Mouse (Mus musculus) spleen, postnatal 10 days (tissue): Measurements from ENCODE around the gene Acsf3.

ENCODE experiments used
- DNase-seq, 2 experiments: peaks; one replicate each; pipeline ENCODE4 v3.0.0; 2021 to 2022; ENCODE audit warnings: low spot score in 2 of 2

The Acsf3 gene

DNA sequence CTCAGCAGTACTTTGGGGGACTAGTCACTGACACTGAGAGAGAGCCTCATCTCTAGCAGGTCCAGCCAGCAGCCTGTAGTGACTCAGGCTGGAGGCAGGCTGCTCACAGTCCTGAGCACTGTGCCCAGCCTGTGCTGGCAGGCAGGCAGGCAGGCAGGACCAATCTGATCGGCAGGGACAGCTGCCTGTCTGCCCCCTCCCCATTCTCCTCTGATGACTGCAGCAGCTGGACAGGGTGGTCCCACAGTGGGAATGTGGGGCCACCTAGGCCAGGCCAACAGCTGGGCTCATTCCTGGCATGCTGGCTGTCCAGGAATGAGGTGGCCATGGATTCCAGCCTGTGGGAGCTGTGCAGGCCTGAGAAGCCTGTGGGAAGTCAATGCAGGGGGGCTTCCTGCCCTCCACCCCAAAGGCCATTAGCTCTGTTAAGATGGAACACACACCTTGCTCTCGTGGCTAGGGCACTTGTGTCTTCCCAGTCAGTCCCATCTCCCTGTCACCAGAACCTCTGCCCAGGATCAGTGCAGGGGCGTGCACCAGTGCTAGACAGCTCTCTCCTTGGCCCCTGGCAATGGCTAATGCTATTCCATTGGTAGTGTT, 75.5 kb downstream of the Acsf3 start:
- DNase-seq, result no peak

DNA sequence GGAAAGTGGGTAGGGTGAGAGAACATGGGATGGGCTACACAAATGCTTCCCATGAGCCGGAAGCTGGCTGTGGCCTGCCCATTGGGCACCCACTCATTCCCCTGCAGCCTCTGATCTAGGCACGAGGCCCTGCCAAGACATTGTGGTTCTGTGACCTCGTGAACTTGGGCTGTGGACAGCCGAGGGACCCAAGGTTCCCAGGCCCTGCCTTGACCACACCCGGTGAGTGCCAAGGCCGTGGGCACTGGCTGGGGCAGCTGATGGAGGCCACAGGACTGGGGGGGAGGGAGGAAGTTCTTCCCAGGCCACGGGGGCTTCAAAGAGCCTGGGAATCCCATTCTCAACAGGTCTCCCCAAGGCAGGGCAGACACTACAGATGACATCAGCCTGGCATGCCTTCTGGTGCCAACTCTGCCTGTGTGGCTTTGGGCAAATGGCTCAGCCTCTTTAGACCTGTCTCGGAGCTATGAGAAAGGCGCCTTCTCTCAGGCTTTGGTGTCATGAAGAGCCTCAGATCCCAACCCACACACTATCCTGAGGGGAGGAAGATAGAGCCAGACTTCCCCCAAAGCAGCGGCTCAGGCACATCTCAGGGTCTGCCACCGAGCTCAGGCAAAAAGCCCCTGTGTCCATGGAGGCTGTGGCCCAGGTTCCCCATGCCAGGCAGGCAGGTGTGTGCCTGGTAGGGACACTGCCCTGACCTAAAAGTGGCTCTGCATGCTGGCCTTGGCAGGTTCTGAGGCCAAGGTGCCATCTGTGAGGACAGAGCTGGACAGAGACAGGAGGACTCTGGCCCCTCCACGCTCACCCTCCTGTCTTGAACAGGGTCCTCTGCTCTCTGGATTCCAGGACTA, 76.6 kb downstream of the Acsf3 start:
- DNase-seq, result no peak

DNA sequence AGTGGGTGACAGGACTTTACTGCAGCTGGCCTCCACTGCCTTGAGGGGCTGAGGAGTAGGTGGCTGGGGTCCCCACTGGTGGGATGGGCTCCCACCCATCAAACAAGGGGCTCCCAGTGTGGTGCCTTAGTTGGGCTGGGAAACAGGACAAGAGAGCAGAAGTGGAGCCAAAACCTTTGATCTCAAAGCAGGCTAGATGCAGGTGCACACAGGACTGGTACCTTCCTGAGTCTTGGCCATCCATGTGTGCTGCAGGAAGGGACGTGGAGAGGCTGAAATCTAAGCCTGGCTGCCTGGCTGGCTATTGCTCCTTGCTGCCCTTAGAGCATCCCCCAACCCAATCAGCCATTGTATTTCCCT, 77.2 kb downstream of the Acsf3 start:
- DNase-seq, result no peak

DNA sequence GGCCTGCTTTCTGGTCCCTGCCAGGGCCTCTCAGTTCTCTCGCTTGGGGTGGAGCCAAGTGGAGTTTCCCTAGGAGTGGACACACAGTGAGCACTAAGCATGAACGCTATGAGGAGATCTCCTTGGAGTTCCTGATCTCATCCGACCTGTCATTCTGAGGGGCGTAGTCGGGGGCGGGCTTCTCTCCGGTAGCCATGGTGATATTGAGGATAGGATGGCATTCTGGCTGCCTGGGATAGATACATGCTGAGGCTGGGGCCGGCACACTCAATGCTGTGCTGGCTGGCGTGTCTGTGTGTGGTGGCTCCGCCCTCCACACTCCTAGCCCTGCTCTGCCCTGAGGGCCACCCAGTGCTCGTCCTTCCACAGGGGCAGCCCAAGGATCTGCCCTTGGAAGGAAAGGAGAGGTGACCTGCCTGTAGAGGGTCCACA, 78.1 kb downstream of the Acsf3 start:
- DNase-seq, result no peak

DNA sequence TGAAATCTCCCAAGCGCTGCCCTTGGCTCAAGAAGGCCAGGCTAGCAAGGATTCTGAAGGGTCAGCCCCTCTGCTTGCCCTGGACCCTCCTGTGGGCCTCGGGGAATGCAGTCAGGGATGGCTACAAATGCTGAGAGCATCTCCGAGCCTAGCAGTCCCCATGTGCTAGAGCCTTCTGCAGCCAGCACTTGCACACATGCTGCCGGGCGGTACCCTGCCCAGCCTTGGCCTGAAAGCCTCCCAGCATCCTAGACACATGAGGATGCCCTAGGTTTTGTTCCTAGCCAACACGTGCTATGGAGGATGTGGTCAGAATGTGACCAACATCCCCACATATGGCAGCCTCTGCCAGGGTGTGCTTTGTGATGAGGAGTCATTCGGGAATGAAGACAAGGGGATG, 79.1 kb downstream of the Acsf3 start:
- no peak for DNase-seq

DNA sequence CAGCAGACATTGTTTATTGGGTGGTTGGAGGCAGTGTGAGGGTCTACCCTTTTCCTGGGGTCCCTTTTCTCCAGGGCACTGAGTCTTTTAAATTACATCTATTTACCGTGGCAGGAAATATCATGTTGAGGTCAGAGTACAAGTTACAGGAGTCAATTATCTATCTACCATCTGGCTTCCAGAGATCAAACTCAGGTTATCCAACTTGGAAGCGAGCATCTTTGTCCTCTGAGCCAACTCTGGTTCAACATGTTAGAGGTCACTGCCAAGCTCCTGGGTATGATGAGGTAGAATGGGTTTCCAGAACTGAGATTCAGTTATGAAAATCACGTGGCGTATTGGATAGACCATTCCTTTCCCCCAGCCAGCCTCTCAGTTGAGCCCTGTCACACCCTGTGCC, 79.8 kb downstream of the Acsf3 start:
- no peak for DNase-seq

DNA sequence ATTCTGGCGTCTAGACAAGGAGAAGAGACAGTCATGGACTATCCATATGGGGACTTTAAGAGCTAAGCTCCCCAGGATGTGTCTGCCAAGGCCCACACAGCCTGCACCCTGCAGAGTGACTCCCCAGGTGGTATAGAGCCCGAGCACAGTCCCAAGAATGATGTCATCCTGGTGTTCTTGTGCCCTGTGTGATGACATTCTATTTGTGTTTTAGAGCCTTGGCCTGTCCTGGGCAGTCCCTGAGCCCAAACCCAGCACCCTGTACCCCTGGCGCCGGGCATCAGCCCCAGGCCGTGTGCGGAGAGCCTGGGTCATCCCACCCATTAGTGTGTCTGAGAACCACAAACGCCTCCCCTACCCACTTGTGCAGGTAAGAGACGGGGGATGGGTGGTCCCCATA, 81.0 kb downstream of the Acsf3 start:
- DNase-seq, result no peak

DNA sequence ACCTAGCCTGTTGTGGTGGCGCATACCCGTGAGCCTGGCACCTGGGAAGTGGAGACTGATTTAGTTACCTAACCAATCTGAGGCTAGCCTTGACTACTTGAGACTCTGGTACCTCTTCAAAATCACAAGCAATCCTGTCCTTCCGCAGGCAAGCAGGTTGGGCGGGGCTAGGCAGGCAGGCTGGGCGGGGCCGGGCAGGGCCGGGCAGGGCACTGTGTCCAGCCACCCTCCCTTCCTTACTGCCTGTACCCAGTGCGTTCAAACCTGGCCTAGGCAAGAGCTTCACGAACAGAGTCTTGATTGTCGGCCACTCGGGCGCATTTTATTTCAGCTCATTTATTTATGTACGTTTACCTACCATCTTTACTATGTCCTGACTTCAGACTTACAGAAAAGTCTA, 84.6 kb downstream of the Acsf3 start:
- DNase-seq, result peak in 1 of 2 experiments; percentile 42

DNA sequence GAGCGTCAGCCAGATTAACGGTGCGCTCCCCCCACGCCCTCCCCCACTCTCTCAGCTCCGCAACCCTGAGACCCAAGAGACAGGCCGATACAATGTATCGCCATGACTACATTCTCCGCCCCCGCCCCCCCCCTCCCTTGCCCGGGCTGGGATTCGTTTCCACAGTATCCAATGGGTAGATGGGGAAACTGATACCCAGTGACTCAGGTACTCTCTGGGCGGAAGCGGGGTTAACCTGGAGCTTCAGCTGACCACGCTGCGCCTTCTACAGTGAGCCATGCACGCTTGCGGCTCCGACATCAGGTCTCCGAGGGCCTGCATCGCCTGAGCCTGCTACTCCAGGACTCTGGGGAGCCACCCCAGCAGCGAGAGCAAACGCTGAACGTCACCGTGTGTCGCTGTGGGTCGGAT, 89.4 kb downstream of the Acsf3 start:
- no peak for DNase-seq

DNA sequence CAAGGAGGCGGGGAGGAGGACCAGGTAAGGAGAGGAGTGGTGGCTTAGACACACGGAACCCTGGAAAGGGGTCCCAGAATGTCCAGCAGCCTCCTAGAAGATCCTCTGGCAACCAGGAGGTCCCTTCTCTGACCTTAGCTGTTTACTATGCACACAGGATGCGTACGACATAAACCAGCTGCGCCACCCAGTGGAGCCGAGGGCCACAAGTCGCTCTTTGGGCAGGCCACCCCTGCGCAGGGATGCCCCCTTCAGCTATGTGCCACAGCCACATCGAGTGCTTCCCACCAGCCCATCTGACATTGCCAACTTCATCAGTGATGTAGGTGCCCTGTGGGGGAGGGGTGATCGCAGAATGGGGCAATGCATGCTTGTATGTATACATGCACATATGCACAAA, 90.2 kb downstream of the Acsf3 start:
- peak in 1 of 2 experiments; percentile 58 for DNase-seq

DNA sequence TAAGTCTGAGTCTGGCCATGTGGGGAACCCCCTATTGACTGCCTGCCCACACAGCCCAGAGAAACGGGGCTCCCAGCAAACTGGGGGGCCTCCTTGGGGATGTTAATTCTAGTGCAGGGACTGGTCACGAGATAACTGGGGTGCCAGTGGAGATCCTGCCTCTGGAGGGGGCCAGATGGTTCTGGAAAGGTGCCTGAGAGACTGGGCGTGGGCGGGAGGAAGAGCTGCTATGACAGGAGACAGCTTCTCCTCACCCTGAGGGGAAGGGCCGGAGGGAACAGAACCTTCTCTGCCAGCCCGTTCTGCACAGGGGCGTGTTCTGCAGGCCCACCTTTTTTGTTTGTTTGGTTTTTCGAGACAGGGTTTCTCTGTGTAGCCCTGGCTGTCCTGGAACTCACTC, 90.9 kb downstream of the Acsf3 start:
- no peak for DNase-seq
